Mouse (Mus musculus) intestine, embryonic 15.5 days (tissue): ENCODE results near the gene Ogfr. TPM values are rescaled to one million over a fixed set of nuclear protein-coding genes. Genes with fewer than 3 reads are reported as not detected.
A peak's percentile ranks its signal among the peaks of the same experiment; 100 is the strongest.

Experiments used
- ATAC-seq: fragments of 200-750 bp; cut with Nextera tagmentation; 2 replicates; pipeline ENCODE4 v1.8.0; 2017; ENCODE audit warnings: moderate TSS enrichment, moderate library complexity
- H3K27ac ChIP-seq: fragments of 300-500 bp; sonication (generic); 2 replicates; pipeline ENCODE4 v1.5.1; 2015; ENCODE audit warnings: mild to moderate bottlenecking, inconsistent platforms
- H3K27me3 ChIP-seq: fragments of 300-500 bp; sonication (generic); replicated peaks from 2 replicates; pipeline ENCODE4 v1.6.1; 2015; ENCODE audit warnings: inconsistent platforms
- H3K36me3 ChIP-seq: fragments of 300-500 bp; sonication (generic); 2 replicates; pipeline ENCODE4 v1.6.1; 2015; ENCODE audit warnings: inconsistent platforms
- H3K4me1 ChIP-seq: fragments of 300-500 bp; sonication (generic); replicated peaks from 2 replicates; pipeline ENCODE4 v1.6.1; 2015; ENCODE audit warnings: inconsistent platforms
- H3K4me2 ChIP-seq: fragments of 300-500 bp; sonication (generic); replicated peaks from 2 replicates; pipeline ENCODE4 v1.6.1; 2015; ENCODE audit warnings: mild to moderate bottlenecking, inconsistent platforms
- H3K4me3 ChIP-seq: fragments of 300-500 bp; sonication (generic); replicated peaks from 2 replicates; pipeline ENCODE4 v1.5.1; 2015; ENCODE audit warnings: inconsistent platforms
- H3K9ac ChIP-seq: fragments of 300-500 bp; sonication (generic); 2 replicates; pipeline ENCODE4 v1.6.1; 2015; ENCODE audit warnings: inconsistent platforms
- H3K9me3 ChIP-seq: fragments of 300-500 bp; sonication (generic); 2 replicates; pipeline ENCODE4 v1.6.1; 2016; ENCODE audit warnings: inconsistent platforms
- WGBS: fragments of 180-500 bp; shearing (Covaris S2); methylation state at CpG from one replicate; pipeline ENCODE4 v1.1.7; 2015; 5-methylcytosine and 5-hydroxymethylcytosine counted together
- polyA plus RNA-seq: library from polyadenylated mRNA; unstranded; fragments of >200 nt; fragmentation: Nextera tagmentation; extraction: Ambion mirVana; gene quantifications from 2 replicates; pipeline ENCODE4 v1.2.1, GENCODE M21; 2015

The Ogfr gene
- polyA plus RNA-seq = 42.1 and 44.2 TPM in 2 replicates

DNA sequence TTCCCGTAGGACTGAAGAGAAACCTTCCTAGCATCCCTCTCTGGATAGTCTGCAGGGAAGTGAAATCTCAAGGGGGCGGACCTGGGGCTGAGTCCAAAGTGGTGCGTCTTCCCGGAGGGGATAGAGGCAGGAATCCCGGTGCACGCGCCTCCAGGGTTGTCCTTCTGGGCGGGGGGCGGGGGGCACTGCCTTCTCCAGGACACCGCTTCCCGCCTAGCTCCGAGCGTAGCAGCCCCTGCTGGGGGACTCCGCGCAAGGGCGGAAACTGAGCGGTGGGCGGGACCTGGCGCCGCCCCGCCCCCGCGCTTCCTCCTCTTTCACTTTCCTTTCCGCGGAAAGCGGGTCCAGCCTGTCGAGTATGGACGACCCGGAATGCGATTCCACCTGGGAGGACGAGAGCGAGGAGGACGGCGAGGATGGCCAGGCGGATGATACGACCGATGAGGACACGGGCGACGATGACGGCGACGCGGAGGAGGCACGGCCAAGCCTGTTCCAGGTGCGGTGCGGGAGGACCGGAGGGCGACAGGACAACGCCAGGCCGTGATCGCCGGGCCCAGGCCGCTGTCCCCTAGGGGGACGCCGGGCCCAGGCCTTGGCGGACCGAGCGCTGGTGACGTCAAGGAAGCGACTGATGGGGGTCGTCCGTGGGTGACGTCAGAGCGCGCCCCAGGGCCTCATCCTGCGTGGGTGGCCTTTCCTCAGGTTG lies at the start of gene Ogfr:
Gene Ogfr, plus strand, starts transcription at position 123 of the 709 bp plus-strand sequence.
- ATAC-seq = peak; percentile 95
- peak within 1 kb of the TSS; percentile 74 for H3K9ac ChIP-seq
- peaks cover 35% of the 10 kb centered on the region for H3K36me3 ChIP-seq
- H3K9me3 ChIP-seq = no peaks in the 10 kb centered on the region
- H3K4me3 ChIP-seq = peak within 1 kb of the TSS; percentile 62
- WGBS = under 1% methylated on average over 67 of the region's 67 CpGs
- peak within 1 kb of the TSS; percentile 65 for H3K4me2 ChIP-seq
- H3K4me1 ChIP-seq = peaks cover 5% of the 10 kb centered on the region; the same call in 1 of the 2 replicates
- no peaks in the 10 kb centered on the region for H3K27me3 ChIP-seq
- peak within 1 kb of the TSS; percentile 80 for H3K27ac ChIP-seq

DNA sequence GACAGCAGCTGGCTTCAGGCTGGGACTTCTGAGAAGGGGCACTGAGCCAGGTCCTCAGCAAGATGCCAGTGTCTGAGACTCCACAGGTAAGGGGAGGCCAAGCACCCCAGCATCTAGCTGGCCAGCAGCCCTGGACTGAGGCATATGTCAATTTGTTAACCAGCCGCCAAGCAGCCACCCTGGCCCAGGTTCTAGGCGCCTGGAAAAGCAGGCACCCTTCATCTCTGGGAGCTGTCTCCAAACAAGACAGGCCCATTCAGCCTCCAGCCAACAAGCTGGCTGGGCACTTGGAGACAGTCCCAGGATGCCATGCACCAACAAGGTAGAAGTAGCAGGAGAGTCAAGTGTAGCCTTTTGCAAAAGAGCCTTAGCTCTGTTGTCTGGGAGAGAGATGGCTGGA lies 45.4 kb upstream of the Ogfr start:
- no peak overlapping the region for H3K9ac ChIP-seq
- H3K36me3 ChIP-seq = no peaks in the 10 kb centered on the region
- no peak overlapping the region for H3K27ac ChIP-seq
- no peaks in the 10 kb centered on the region; the same call in 1 of the 2 replicates for H3K27me3 ChIP-seq
- peaks cover 11% of the 10 kb centered on the region; the same call in 1 of the 2 replicates for H3K4me1 ChIP-seq
- 85% methylated on average over 2 of the region's 2 CpGs for WGBS
- no peaks in the 10 kb centered on the region for H3K9me3 ChIP-seq
- no peak overlapping the region for H3K4me2 ChIP-seq
- ATAC-seq = no peak
- no peak overlapping the region for H3K4me3 ChIP-seq

DNA sequence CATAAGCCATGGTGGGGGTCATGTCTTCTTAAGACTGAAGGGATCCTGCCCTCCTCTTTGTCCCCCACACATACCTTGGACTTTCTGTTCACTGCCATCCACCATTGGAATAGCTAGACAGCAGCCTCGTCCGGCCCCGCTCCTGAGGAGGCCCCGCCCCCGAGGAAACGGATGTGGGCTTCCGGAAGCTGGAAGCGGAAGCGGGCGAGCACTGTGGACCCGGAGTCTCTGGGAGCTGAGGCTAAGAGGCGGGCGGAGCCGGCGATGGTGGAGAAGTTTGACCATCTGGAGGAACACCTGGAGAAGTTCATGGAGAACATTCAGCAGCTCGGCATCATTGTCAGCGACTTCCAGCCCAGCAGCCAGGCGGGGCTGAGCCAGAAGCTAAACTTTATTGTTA lies 44.0 kb upstream of the Ogfr start:
- no peak overlapping the region for H3K4me2 ChIP-seq
- WGBS = 80% methylated on average over 18 of the region's 18 CpGs
- no peaks in the 10 kb centered on the region for H3K36me3 ChIP-seq

DNA sequence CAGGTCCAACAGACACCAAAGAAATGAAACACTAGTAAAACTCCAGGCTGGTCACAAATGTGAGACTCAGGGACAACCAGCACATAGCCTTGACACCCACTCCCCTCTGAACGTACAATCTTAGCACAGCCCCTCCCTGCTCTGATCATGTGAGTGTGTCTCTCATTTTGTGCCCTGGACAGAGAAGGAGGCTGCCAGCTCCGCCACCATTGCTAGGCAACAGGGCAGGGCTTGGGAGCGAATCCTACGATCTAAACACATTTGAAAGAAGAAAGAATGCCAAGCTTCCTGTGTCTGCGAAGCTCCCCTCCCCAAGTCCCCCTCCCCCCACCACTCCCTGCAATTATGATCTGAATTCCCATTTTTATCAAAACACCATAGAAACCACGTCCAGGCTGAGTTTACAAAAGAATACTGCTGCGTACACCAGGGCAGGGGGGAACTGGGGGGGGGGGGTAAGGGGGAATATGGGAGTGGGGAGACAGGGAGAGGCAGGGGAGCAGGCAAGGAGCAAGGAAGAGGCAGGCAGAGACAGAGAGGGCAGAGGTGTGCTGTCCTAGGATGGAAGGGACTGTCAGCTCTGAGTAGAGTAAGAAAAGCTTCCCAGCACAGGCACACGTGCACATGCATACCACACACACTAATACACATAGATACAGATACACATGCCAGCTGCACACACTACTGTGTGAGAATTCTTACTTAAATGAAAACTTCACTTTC lies 41.5 kb upstream of the Ogfr start:
- Histone ChIP-seq H3K27ac (no peak overlapping the region), H3K27me3 (no peaks in the 10 kb centered on the region), H3K4me2 (peak overlapping the region; percentile 28), H3K4me1 (peaks cover 11% of the 10 kb centered on the region; the same call in 1 of the 2 replicates), H3K9me3 (no peaks in the 10 kb centered on the region), H3K9ac (no peak overlapping the region), H3K36me3 (no peaks in the 10 kb centered on the region), H3K4me3 (no peak overlapping the region)
- 0 out of 2 replicates have a peak, but pooled peaks have one; percentile 34 for ATAC-seq
- 11% methylated on average over 8 of the region's 8 CpGs for WGBS

More for the DNA sequence above, 44.0 kb upstream of the Ogfr start:
- no peaks in the 10 kb centered on the region; the same call in 1 of the 2 replicates for H3K27me3 ChIP-seq
- H3K4me1 ChIP-seq = peaks cover 11% of the 10 kb centered on the region; the same call in 1 of the 2 replicates
- no peak overlapping the region for H3K9ac ChIP-seq
- H3K9me3 ChIP-seq = no peaks in the 10 kb centered on the region
- no peak for ATAC-seq
- H3K27ac ChIP-seq = no peak overlapping the region
- no peak overlapping the region for H3K4me3 ChIP-seq

DNA sequence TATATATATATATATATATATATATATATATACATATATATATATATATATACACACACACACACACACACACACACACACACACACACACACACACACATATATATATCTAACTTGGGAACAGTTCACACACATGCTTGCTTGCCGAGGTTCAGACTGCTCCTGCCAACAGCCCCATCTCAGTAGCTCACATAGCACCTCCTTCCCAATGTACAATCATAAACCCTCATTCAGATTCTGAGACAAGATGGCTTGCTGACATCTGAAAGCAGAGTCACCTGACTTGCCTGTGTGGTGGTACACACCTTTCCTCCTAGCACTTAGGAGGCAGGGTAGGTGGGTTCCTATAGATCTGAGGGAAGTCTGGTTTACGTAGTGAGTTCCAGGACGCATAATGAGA lies 36.7 kb upstream of the Ogfr start:
- Histone ChIP-seq H3K4me1 (peaks cover 12% of the 10 kb centered on the region), H3K4me3 (no peak overlapping the region), H3K4me2 (no peak overlapping the region), H3K9ac (no peak overlapping the region), H3K27ac (no peak overlapping the region), H3K36me3 (no peaks in the 10 kb centered on the region), H3K27me3 (no peaks in the 10 kb centered on the region), H3K9me3 (no peaks in the 10 kb centered on the region)
- no peak for ATAC-seq
- WGBS = 53% methylated on average over 3 of the region's 3 CpGs

DNA sequence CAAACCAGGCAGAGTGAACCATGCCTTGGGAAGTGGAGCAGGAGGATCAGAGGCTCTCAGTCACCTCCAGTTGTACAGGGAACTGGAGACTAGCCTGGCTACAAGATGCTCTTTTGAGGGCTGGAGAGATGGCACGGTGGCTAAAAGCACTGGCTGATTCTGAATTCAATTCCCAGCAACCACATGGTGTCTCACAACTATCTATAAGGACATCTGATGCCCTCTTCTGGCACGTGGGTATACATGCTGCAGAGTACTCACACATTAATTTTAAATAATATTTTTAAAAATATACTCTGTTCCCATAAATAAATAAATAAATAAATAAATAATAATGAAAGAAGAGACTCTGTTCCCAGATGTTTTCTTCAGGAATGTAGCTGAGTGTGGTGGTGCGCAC lies 33.8 kb upstream of the Ogfr start:
- H3K9ac ChIP-seq = no peak overlapping the region
- H3K27ac ChIP-seq = no peak overlapping the region
- no peaks in the 10 kb centered on the region for H3K36me3 ChIP-seq
- no peaks in the 10 kb centered on the region for H3K27me3 ChIP-seq
- no peak overlapping the region for H3K4me3 ChIP-seq
- peaks cover 4% of the 10 kb centered on the region; the same call in 1 of the 2 replicates for H3K4me1 ChIP-seq
- no peak overlapping the region for H3K4me2 ChIP-seq
- WGBS = 63% methylated on average over 3 of the region's 3 CpGs
- no peaks in the 10 kb centered on the region for H3K9me3 ChIP-seq
- no peak for ATAC-seq

DNA sequence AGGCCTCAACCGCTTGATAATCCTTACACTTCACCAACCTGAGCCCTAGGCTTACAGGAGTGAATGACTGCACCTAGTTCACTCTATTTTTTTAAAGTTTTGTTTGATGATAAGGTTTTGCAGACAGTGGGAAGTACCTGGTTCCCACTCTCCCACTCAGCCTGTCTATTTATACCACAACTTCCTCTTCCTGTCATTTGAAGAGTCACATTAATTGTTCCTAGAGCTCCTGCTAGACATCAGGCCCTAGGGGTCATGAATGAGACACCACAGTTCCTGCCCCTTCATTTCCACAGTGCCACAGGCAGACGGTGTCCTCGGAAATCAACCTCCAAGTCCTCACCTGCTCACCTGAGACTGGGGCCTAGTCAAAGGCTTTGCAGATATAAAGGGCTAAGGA lies 32.6 kb upstream of the Ogfr start:
- Histone ChIP-seq H3K4me2 (no peak overlapping the region), H3K27me3 (no peaks in the 10 kb centered on the region; the same call in 1 of the 2 replicates), H3K4me3 (no peak overlapping the region), H3K9me3 (no peaks in the 10 kb centered on the region), H3K27ac (no peak overlapping the region), H3K4me1 (peaks cover 4% of the 10 kb centered on the region; the same call in 1 of the 2 replicates), H3K36me3 (no peaks in the 10 kb centered on the region), H3K9ac (no peak overlapping the region)
- ATAC-seq = no peak
- WGBS = 61% methylated on average over 3 of the region's 3 CpGs

DNA sequence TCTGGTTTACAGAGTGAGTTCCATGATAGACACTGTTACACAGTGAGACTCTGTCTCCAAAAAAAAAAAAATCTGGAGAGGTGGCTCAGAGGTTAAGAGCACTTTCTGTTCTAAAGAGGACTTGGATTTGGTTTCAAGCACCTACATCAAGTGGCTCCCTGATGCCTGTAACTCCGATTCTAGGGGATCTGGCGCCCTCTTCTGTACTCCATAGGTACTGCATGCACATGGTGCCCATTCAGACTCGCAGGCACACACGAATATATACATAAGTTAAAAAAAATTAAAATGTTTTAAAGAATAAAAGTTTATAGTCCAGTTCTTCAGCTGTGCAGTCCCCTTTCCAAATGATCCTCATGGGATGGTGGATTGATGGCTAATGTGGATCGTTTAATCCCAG lies 28.8 kb upstream of the Ogfr start:
- no peak overlapping the region for H3K4me3 ChIP-seq
- H3K9ac ChIP-seq = no peak overlapping the region
- H3K27ac ChIP-seq = no peak overlapping the region
- peaks cover 6% of the 10 kb centered on the region for H3K27me3 ChIP-seq
- 61% methylated on average over 5 of the region's 5 CpGs for WGBS
- no peak overlapping the region for H3K4me2 ChIP-seq
- no peaks in the 10 kb centered on the region for H3K36me3 ChIP-seq
- no peaks in the 10 kb centered on the region for H3K4me1 ChIP-seq
- H3K9me3 ChIP-seq = no peaks in the 10 kb centered on the region
- ATAC-seq = no peak

DNA sequence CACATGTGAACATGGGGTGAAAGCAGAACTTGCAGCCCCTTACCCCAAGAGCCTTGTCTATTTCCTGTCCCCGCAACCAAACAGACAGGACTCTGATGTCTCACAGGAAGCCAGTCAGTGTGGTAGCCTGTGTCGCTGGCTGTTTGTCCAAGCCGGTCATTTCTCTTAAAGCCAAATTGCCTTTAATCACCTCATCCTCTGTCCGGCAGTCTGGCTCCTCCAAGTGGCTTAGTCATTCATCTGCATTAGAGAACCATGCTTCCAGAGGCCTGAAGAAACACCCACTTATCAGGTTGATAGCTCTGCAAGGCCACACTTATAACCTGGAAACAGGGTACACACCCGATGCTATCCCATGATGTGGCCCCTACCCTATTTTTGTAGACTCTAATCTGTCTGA lies 26.9 kb upstream of the Ogfr start:
- H3K4me1 ChIP-seq = no peaks in the 10 kb centered on the region
- H3K4me3 ChIP-seq = no peak overlapping the region
- H3K36me3 ChIP-seq = no peaks in the 10 kb centered on the region
- no peak overlapping the region for H3K27ac ChIP-seq
- no peaks in the 10 kb centered on the region for H3K9me3 ChIP-seq
- ATAC-seq = no peak
- H3K9ac ChIP-seq = no peak overlapping the region
- WGBS = 39% methylated on average over 5 of the region's 5 CpGs
- H3K27me3 ChIP-seq = peaks cover 6% of the 10 kb centered on the region
- H3K4me2 ChIP-seq = no peak overlapping the region

DNA sequence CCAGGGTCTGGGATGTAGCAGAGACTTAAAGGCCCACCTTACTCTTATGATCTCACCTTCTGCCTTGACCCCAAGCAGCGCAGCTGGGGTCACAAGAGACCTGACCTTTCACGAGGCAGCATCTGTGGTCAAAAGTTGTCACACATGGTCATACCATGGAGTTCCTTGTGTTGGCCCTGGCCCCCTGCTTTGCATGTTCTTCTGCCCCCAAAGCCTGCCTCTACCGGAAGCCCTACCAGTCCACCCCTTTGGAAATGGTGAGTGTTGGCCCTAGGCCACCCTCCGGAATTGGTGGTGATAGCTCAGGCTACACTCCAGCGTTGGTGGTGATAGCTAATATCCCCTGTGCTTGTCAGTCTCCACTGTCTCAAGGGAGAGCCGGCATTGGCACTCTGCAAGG lies 25.7 kb upstream of the Ogfr start:
- no peaks in the 10 kb centered on the region for H3K36me3 ChIP-seq
- H3K4me3 ChIP-seq = no peak overlapping the region
- no peak overlapping the region for H3K4me2 ChIP-seq
- ATAC-seq = no peak
- H3K9ac ChIP-seq = no peak overlapping the region
- H3K4me1 ChIP-seq = no peaks in the 10 kb centered on the region
- no peak overlapping the region for H3K27ac ChIP-seq
- 66% methylated on average over 6 of the region's 6 CpGs for WGBS
- no peaks in the 10 kb centered on the region for H3K9me3 ChIP-seq
- H3K27me3 ChIP-seq = peaks cover 10% of the 10 kb centered on the region

DNA sequence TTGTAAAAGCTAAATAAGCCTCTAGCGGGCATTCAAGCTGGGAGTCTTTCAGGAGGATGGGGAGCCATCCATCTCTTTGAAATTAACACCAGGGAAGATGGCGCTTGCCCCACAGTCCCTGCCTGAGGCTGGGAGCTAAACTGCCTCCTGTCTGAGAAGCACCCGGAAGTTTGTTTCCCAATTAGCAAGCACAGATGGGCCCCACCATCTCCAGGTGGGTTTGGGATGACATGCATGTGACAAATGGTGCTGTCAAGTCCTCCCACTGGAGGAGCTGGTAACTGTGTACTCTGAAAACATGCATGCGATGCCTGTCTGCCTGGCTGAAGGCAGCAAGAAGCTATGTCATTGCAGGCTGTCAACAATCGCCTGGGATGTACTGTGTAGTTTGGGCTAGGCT lies 25.2 kb upstream of the Ogfr start:
- Histone ChIP-seq H3K9me3 (no peaks in the 10 kb centered on the region), H3K4me2 (no peak overlapping the region), H3K9ac (no peak overlapping the region), H3K4me1 (no peaks in the 10 kb centered on the region), H3K4me3 (no peak overlapping the region), H3K27ac (no peak overlapping the region), H3K27me3 (peaks cover 10% of the 10 kb centered on the region), H3K36me3 (no peaks in the 10 kb centered on the region)
- ATAC-seq = no peak
- 48% methylated on average over 5 of the region's 5 CpGs for WGBS

DNA sequence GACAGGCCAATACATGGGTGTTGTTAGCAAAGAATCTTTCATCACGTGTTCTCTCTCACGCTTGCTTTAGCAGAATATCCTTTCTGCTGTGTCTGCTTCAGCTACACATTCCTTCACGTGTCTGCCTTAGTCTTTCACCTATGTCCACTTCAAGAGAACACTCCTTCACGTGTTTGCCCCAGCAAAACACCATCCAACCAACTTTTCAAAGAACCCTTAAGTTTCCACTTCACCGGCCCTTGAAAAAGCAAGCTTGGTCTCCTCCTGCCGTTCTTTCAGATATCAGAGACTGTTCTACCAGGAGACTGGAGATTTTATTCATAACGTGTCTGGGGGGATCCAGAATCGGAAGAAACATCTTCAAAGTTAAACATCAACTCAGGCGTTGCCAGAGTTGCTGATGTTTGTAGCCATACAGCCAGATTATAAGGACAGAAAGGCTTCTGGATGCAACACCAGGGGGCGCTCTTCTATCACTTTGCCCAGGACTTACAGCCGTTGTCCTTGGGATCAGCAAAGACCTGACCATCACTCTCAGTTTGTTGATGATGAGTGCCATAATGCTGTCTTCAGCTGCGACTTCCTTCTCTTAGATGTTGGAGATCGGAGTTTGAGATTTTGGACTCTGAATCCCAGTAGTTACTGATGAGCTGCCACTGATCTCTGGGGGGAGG lies 22.7 kb upstream of the Ogfr start:
- no peak overlapping the region for H3K27ac ChIP-seq
- no peaks in the 10 kb centered on the region for H3K36me3 ChIP-seq
- no peak overlapping the region for H3K9ac ChIP-seq
- ATAC-seq = no peak
- H3K4me1 ChIP-seq = peaks cover 6% of the 10 kb centered on the region; the same call in 1 of the 2 replicates
- H3K4me3 ChIP-seq = no peak overlapping the region
- H3K9me3 ChIP-seq = no peaks in the 10 kb centered on the region
- no peak overlapping the region for H3K4me2 ChIP-seq
- peaks cover 22% of the 10 kb centered on the region for H3K27me3 ChIP-seq
- WGBS = 40% methylated on average over 13 of the region's 13 CpGs
